In genomic region chr11:77585201-77585600, GRCm38 (mm10) we compare ENCODE assay signal across 26 mouse cellular contexts. TPM values are rescaled to one million over a fixed set of nuclear protein-coding genes. Genes with fewer than 3 reads are reported as not detected.
DNase-seq lines count a peak whose midpoint lies in the region; ATAC-seq and TF ChIP-seq lines count a peak whose summit lies in the region.
"Had no signal": no experiment of that assay in that cellular context is flagged by ENCODE, and none has a peak within 500 bp of the region (broad histone marks: within the 10 kb centered on the region; RNA-seq: fewer than 3 reads in every experiment).

No protein-coding gene starts in this region.

- H3K9ac ChIP-seq in liver, embryonic 12.5 days: no peak overlapping the region
- H3K9ac ChIP-seq: embryonic facial prominence, embryonic 12.5 days; forebrain, postnatal 0 days; hindbrain, embryonic 13.5 days; liver, embryonic 13.5 days; midbrain, embryonic 13.5 days had no signal

- 83% methylated on average over 3 of the region's 3 CpGs for WGBS in liver, embryonic 12.5 days (ENCODE audit: insufficient replicate concordance)
- 99% methylated on average over 3 of the region's 3 CpGs for WGBS in thymus, adult 2 months

- no peak for TF ChIP-seq CTCF in thymus, adult 2 months (IDR thresholded peaks at IDR 0.05; ENCODE audit: borderline replicate concordance, control insufficient read depth, extremely low read depth, insufficient read depth, low read length, poor library complexity)

- DNase-seq in left cerebral cortex, postnatal 4 days: peak; percentile 2
- DNase-seq in left cerebral cortex, postnatal 25 days (ENCODE audit: low spot score in 2 of 2): no peak
- peak; percentile 55 for DNase-seq in cerebellum, adult 11-12 months
- peak; percentile 70 for DNase-seq in cerebellum, adult 9-11 months
- DNase-seq in thymus, adult 2 months: no peak
- DNase-seq: adrenal gland, postnatal 25 days; embryo, embryonic 11 days; forebrain, postnatal 0 days; heart, postnatal 36 days; kidney, adult 9 months; kidney, postnatal 14 days; liver, embryonic 13.5 days; lung, adult 18-20 months; lung, postnatal 10 days; right cerebral cortex, postnatal 25 days; thymus, postnatal 36 days had no signal

- H3K27ac ChIP-seq in liver, embryonic 12.5 days: no peak overlapping the region
- no peak overlapping the region for H3K27ac ChIP-seq in thymus, adult 2 months (ENCODE audit: control insufficient read depth, insufficient read depth, low read length)
- H3K27ac ChIP-seq: embryonic facial prominence, embryonic 12.5 days; forebrain, embryonic 10.5 days; hindbrain, embryonic 13.5 days; left cerebral cortex, adult 2 months; liver, embryonic 13.5 days; macrophage; midbrain, embryonic 13.5 days had no signal

- no peaks in the 10 kb centered on the region for H3K27me3 ChIP-seq in myocyte (ENCODE audit: control insufficient read depth, insufficient read depth, insufficient read length)
- no peaks in the 10 kb centered on the region for H3K27me3 ChIP-seq in liver, embryonic 12.5 days (replicated peaks)
- no peaks in the 10 kb centered on the region for H3K27me3 ChIP-seq in thymus, adult 2 months (ENCODE audit: control insufficient read depth, insufficient read depth, low read length)
- H3K27me3 ChIP-seq: embryonic facial prominence, embryonic 12.5 days; hindbrain, embryonic 13.5 days; liver, embryonic 13.5 days; midbrain, embryonic 13.5 days had no signal

- ATAC-seq in liver, embryonic 12.5 days: no peak
- ATAC-seq: forebrain, postnatal 0 days; intestine, postnatal 0 days; midbrain, embryonic 13.5 days had no signal

- peaks cover 51% of the 10 kb centered on the region for H3K36me3 ChIP-seq in myocyte (ENCODE audit: control insufficient read depth, insufficient read depth)
- H3K36me3 ChIP-seq in liver, embryonic 12.5 days: peaks cover 41% of the 10 kb centered on the region
- H3K36me3 ChIP-seq in thymus, adult 2 months (ENCODE audit: control insufficient read depth, insufficient read depth, low read length): peaks cover 28% of the 10 kb centered on the region

- H3K4me3 ChIP-seq in myocyte: no peak overlapping the region
- no peak overlapping the region for H3K4me3 ChIP-seq in liver, embryonic 12.5 days
- H3K4me3 ChIP-seq in thymus, adult 2 months (ENCODE audit: control insufficient read depth, insufficient read depth, low read length): no peak overlapping the region
- H3K4me3 ChIP-seq: embryonic facial prominence, embryonic 12.5 days; forebrain, embryonic 10.5 days; hindbrain, embryonic 13.5 days; left cerebral cortex, adult 2 months; liver, embryonic 13.5 days; midbrain, embryonic 13.5 days had no signal

- peak overlapping the region; percentile 39 for H3K4me2 ChIP-seq in myocyte (ENCODE audit: low read depth)
- H3K4me2 ChIP-seq in liver, embryonic 12.5 days: no peak overlapping the region
- H3K4me2 ChIP-seq: embryonic facial prominence, embryonic 12.5 days; heart, embryonic 11.5 days; hindbrain, embryonic 13.5 days; liver, embryonic 13.5 days; midbrain, embryonic 13.5 days had no signal

- H3K4me1 ChIP-seq in liver, embryonic 12.5 days: peaks cover 9% of the 10 kb centered on the region; the same call in 1 of the 2 replicates
- H3K4me1 ChIP-seq in thymus, adult 2 months (replicated peaks; ENCODE audit: control insufficient read depth, insufficient read depth, low read length): no peaks in the 10 kb centered on the region
- H3K4me1 ChIP-seq: embryonic facial prominence, embryonic 12.5 days; forebrain, embryonic 10.5 days; hindbrain, embryonic 13.5 days; midbrain, embryonic 13.5 days had no signal

- no peak overlapping the region for H3ac ChIP-seq in myocyte (ENCODE audit: control insufficient read depth, insufficient read length)

- TF ChIP-seq POLR2A in myocyte (IDR thresholded peaks at IDR 0.05; ENCODE audit: insufficient read length, low read depth): no peak
- TF ChIP-seq POLR2A in thymus, adult 2 months (IDR thresholded peaks at IDR 0.05; ENCODE audit: control insufficient read depth, extremely low read depth, insufficient read depth, low read length, poor library complexity): no peak

- no peaks in the 10 kb centered on the region for H3K9me3 ChIP-seq in liver, embryonic 12.5 days (replicated peaks)
- H3K9me3 ChIP-seq: embryonic facial prominence, embryonic 12.5 days; forebrain, embryonic 10.5 days; hindbrain, embryonic 13.5 days; liver, embryonic 13.5 days; midbrain, embryonic 13.5 days had no signal

- intact Hi-C loops in left cerebral cortex, postnatal 4 days (cut with DNase I): no loop called here
- intact Hi-C loops in left cerebral cortex, postnatal 25 days (cut with DNase I): no loop called here

- H3K79me2 ChIP-seq in myocyte (ENCODE audit: control insufficient read depth, insufficient read depth): peaks cover 72% of the 10 kb centered on the region

TF ChIP-seq in myocyte, 11 proteins besides CTCF, POLR2A, EP300 and RAD21:
- TF ChIP-seq MAX (IDR thresholded peaks at IDR 0.05; ENCODE audit: low read depth) (no peak), MYOG (IDR thresholded peaks at IDR 0.05; ENCODE audit: control insufficient read depth in 1 of 3, insufficient read depth in 1 of 3, insufficient read length in 2 of 3, low read depth in 2 of 3) (peak in 1 of 3 experiments; percentile 35)

RNA-seq across cellular contexts. Expression of gene Taok1, which starts 22.4 kb away (rescaled TPM):
- total RNA-seq in left cerebral cortex, postnatal 4 days (2021): 100 to 1,000 TPM; 104 to 113 TPM
- 100 to 1,000 TPM; 107 to 108 TPM for total RNA-seq in left cerebral cortex, postnatal 25 days (2021)
- polyA plus RNA-seq in myocyte (2012; fragmentation: generic; extraction: Trizol): 9.2 TPM
- 6.1 and 6.7 TPM in 2 replicates for polyA plus RNA-seq in liver, embryonic 12.5 days (2016; fragmentation: Nextera tagmentation; extraction: Ambion mirVana)
- polyA plus RNA-seq in thymus, adult 2 months (2012; rRNA removed): 7.3 and 7.5 TPM in 2 replicates

Comparison
In these comparisons a context has a peak if more than half of its experiments do, and no peak if none do; other contexts are left out.
1. DNase-seq: peak in left cerebral cortex, postnatal 4 days (single experiment), cerebellum, adult 11-12 months (single experiment) and cerebellum, adult 9-11 months (single experiment); none in left cerebral cortex, postnatal 25 days (0 of 2) and thymus, adult 2 months (single experiment).